7 mouse cellular contexts compared by ENCODE assay signal in the genomic region with DNA sequence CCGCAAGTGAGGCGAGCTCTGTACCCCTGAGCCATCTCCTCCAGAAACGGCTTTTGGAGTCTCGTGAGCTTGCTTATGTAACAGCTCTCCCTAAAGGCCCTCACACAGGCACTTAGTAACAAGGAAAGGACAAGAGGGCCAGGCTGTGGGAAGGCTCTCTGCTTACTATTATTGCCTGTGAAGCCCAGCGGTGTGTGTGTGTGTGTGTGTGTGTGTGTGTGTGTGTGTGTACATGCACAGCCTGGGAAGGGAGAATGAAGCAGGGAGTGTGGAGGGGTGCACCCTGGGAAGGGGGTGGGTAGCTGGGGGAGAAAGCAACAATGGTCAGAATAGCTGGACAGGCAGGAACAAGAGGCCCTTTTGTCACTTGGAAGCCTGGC. TPM values are rescaled to one million over a fixed set of nuclear protein-coding genes. Genes with fewer than 3 reads are reported as not detected.
DNase-seq lines count a peak whose midpoint lies in the region; ATAC-seq and TF ChIP-seq lines count a peak whose summit lies in the region.

No protein-coding gene starts in this region.

- no peaks in the 10 kb centered on the region for H3K36me3 ChIP-seq in ES-Bruce4 (ENCODE audit: control insufficient read depth, insufficient read depth, low read length, poor library complexity, severe bottlenecking)
- H3K36me3 ChIP-seq in embryonic facial prominence, embryonic 10.5 days (replicated peaks), result no peaks in the 10 kb centered on the region
- H3K36me3 ChIP-seq in intestine, embryonic 16.5 days (ENCODE audit: control insufficient read depth, insufficient read depth, low read length), result no peaks in the 10 kb centered on the region
- no peaks in the 10 kb centered on the region for H3K36me3 ChIP-seq in lung, postnatal 0 days (ENCODE audit: insufficient read depth, low read length)

- no peaks in the 10 kb centered on the region for H3K27me3 ChIP-seq in ES-Bruce4 (ENCODE audit: control insufficient read depth, insufficient read depth, low read length, poor library complexity, severe bottlenecking)
- no peaks in the 10 kb centered on the region for H3K27me3 ChIP-seq in embryonic facial prominence, embryonic 10.5 days (replicated peaks; ENCODE audit: low read depth, poor library complexity, severe bottlenecking)
- no peaks in the 10 kb centered on the region for H3K27me3 ChIP-seq in intestine, embryonic 16.5 days (replicated peaks; ENCODE audit: control insufficient read depth, insufficient read depth, low read length)
- H3K27me3 ChIP-seq in lung, postnatal 0 days (replicated peaks; ENCODE audit: insufficient read depth, low read length), result no peaks in the 10 kb centered on the region

- H3K27ac ChIP-seq in ES-Bruce4 (ENCODE audit: insufficient read depth, low read length), result no peak overlapping the region
- H3K27ac ChIP-seq in embryonic facial prominence, embryonic 10.5 days (replicated peaks), result peak overlapping the region; percentile 89
- peak overlapping the region; percentile 68 for H3K27ac ChIP-seq in intestine, embryonic 16.5 days (ENCODE audit: low read length)
- H3K27ac ChIP-seq in lung, postnatal 0 days (ENCODE audit: low read length), result peak overlapping the region; percentile 89

- peak overlapping the region; percentile 15 for H3K9ac ChIP-seq in ES-Bruce4 (ENCODE audit: low read depth, poor library complexity, severe bottlenecking)
- peak overlapping the region; percentile 58; the same call in 1 of the 2 replicates for H3K9ac ChIP-seq in intestine, embryonic 16.5 days (ENCODE audit: low read depth, low read length)
- no peak overlapping the region for H3K9ac ChIP-seq in lung, postnatal 0 days (replicated peaks; ENCODE audit: low read depth)

- no peaks in the 10 kb centered on the region for H3K4me1 ChIP-seq in ES-Bruce4 (ENCODE audit: control insufficient read depth, insufficient read depth, low read length)
- peaks cover 30% of the 10 kb centered on the region for H3K4me1 ChIP-seq in embryonic facial prominence, embryonic 10.5 days
- peaks cover 13% of the 10 kb centered on the region for H3K4me1 ChIP-seq in intestine, embryonic 16.5 days (ENCODE audit: control insufficient read depth, insufficient read depth, low read length)
- peaks cover 14% of the 10 kb centered on the region; the same call in 1 of the 2 replicates for H3K4me1 ChIP-seq in lung, postnatal 0 days (ENCODE audit: insufficient read depth, low read depth, low read length)

- no peak overlapping the region for H3K4me3 ChIP-seq in ES-Bruce4 (ENCODE audit: low read depth, low read length)
- H3K4me3 ChIP-seq in embryonic facial prominence, embryonic 10.5 days, result peak overlapping the region; percentile 53
- H3K4me3 ChIP-seq in intestine, embryonic 16.5 days (ENCODE audit: low read length), result no peak overlapping the region
- H3K4me3 ChIP-seq in lung, postnatal 0 days (ENCODE audit: low read depth, low read length), result no peak overlapping the region

- DNase-seq in embryonic facial prominence, embryonic 10.5 days (ENCODE audit: low spot score), result no peak
- DNase-seq in lung, postnatal 0 days (ENCODE audit: low spot score), result peak; percentile 86
- DNase-seq in telencephalon, adult 2 months (ENCODE audit: low read depth, low spot score), result peak; percentile 55
- DNase-seq in Muller cell, postnatal 12 days (ENCODE audit: inconsistent ontology term), result no peak
- no peak for DNase-seq in frontal cortex, postnatal 36 days (ENCODE audit: low spot score in 2 of 2)

- peak; percentile 30 for ATAC-seq in intestine, embryonic 16.5 days
- peak; percentile 64 for ATAC-seq in lung, postnatal 0 days

- TF ChIP-seq EP300 in ES-Bruce4 (IDR thresholded peaks at IDR 0.05; ENCODE audit: insufficient read depth, low read depth, low read length), result no peak
- peak; percentile 61 for TF ChIP-seq EP300 in lung, postnatal 0 days (IDR thresholded peaks at IDR 0.05)

- H3K4me2 ChIP-seq in intestine, embryonic 16.5 days (ENCODE audit: low read depth, low read length), result no peak overlapping the region
- no peak overlapping the region for H3K4me2 ChIP-seq in lung, postnatal 0 days (replicated peaks; ENCODE audit: low read depth, low read length)

- no peak for TF ChIP-seq POLR2A in ES-Bruce4 (IDR thresholded peaks at IDR 0.05; ENCODE audit: insufficient read depth, low read length)

- TF ChIP-seq CTCF in ES-Bruce4 (IDR thresholded peaks at IDR 0.05; ENCODE audit: low read depth, low read length), result no peak
- no peak for TF ChIP-seq CTCF in lung, postnatal 0 days (IDR thresholded peaks at IDR 0.05)

- H3K9me3 ChIP-seq in ES-Bruce4 (replicated peaks; ENCODE audit: control insufficient read depth, insufficient read depth, low read length, poor library complexity, severe bottlenecking), result no peaks in the 10 kb centered on the region
- no peaks in the 10 kb centered on the region for H3K9me3 ChIP-seq in embryonic facial prominence, embryonic 10.5 days
- no peaks in the 10 kb centered on the region for H3K9me3 ChIP-seq in intestine, embryonic 16.5 days (ENCODE audit: control insufficient read depth, low read length)
- H3K9me3 ChIP-seq in lung, postnatal 0 days (ENCODE audit: low read length), result no peaks in the 10 kb centered on the region

- WGBS in embryonic facial prominence, embryonic 10.5 days, result 58% methylated on average over 5 of the region's 5 CpGs
- WGBS in intestine, embryonic 16.5 days, result 38% methylated on average over 5 of the region's 5 CpGs
- 39% methylated on average over 5 of the region's 5 CpGs for WGBS in lung, postnatal 0 days

RNA-seq across cellular contexts. Expression of a gene that starts 5.3 kb away (rescaled TPM):
- polyA plus RNA-seq in ES-Bruce4 (2011; ENCODE audit: insufficient read depth, insufficient read length, low read depth, missing spikeins), result 4.6 and 5.1 TPM in 2 replicates
- polyA plus RNA-seq in embryonic facial prominence, embryonic 10.5 days (2016; fragmentation: Nextera tagmentation; extraction: Ambion mirVana), result 10.2 and 12.3 TPM in 2 replicates
- polyA plus RNA-seq in intestine, embryonic 16.5 days (2015; fragmentation: Nextera tagmentation; extraction: Ambion mirVana), result 9.8 and 11.5 TPM in 2 replicates
- polyA plus RNA-seq in lung, postnatal 0 days (2015; fragmentation: Nextera tagmentation; extraction: Ambion mirVana), result 11.9 and 14.2 TPM in 2 replicates

RNA-seq across cellular contexts. Expression of a gene that starts 7.7 kb away (rescaled TPM):
- 129 and 134 TPM in 2 replicates for polyA plus RNA-seq in ES-Bruce4 (2011; ENCODE audit: insufficient read depth, insufficient read length, low read depth, missing spikeins)
- polyA plus RNA-seq in embryonic facial prominence, embryonic 10.5 days (2016; fragmentation: Nextera tagmentation; extraction: Ambion mirVana), result 278 and 280 TPM in 2 replicates
- polyA plus RNA-seq in intestine, embryonic 16.5 days (2015; fragmentation: Nextera tagmentation; extraction: Ambion mirVana), result 31.7 and 146 TPM in 2 replicates
- 342 and 350 TPM in 2 replicates for polyA plus RNA-seq in lung, postnatal 0 days (2015; fragmentation: Nextera tagmentation; extraction: Ambion mirVana)

RNA-seq across cellular contexts. Expression of a gene that starts 38.0 kb away (rescaled TPM):
- 0.39 TPM in 1 of 2 replicates, not detected in the other for polyA plus RNA-seq in ES-Bruce4 (2011; ENCODE audit: insufficient read depth, insufficient read length, low read depth, missing spikeins)
- 0.65 and 0.91 TPM in 2 replicates for polyA plus RNA-seq in embryonic facial prominence, embryonic 10.5 days (2016; fragmentation: Nextera tagmentation; extraction: Ambion mirVana)
- 0.88 and 1.1 TPM in 2 replicates for polyA plus RNA-seq in intestine, embryonic 16.5 days (2015; fragmentation: Nextera tagmentation; extraction: Ambion mirVana)
- polyA plus RNA-seq in lung, postnatal 0 days (2015; fragmentation: Nextera tagmentation; extraction: Ambion mirVana), result 2.2 and 2.8 TPM in 2 replicates

Comparison
In these comparisons a context has a peak if more than half of its experiments do, and no peak if none do; other contexts are left out.
1. DNase-seq: peak in lung, postnatal 0 days (single experiment) and telencephalon, adult 2 months (single experiment); none in embryonic facial prominence, embryonic 10.5 days (single experiment), Muller cell, postnatal 12 days (single experiment) and frontal cortex, postnatal 36 days (0 of 2).